Mouse (Mus musculus): ENCODE results near the gene Mccc2. TPM values are rescaled to one million over a fixed set of nuclear protein-coding genes. Genes with fewer than 3 reads are reported as not detected.

The Mccc2 gene
- 87.1 TPM for polyA plus RNA-seq (2014; fragmentation: Illumina TruSeq; extraction: RNeasy Lipid Tissue Mini Kit (QIAGEN cat#74804); ENCODE audit: low read depth, low replicate concordance)

DNA sequence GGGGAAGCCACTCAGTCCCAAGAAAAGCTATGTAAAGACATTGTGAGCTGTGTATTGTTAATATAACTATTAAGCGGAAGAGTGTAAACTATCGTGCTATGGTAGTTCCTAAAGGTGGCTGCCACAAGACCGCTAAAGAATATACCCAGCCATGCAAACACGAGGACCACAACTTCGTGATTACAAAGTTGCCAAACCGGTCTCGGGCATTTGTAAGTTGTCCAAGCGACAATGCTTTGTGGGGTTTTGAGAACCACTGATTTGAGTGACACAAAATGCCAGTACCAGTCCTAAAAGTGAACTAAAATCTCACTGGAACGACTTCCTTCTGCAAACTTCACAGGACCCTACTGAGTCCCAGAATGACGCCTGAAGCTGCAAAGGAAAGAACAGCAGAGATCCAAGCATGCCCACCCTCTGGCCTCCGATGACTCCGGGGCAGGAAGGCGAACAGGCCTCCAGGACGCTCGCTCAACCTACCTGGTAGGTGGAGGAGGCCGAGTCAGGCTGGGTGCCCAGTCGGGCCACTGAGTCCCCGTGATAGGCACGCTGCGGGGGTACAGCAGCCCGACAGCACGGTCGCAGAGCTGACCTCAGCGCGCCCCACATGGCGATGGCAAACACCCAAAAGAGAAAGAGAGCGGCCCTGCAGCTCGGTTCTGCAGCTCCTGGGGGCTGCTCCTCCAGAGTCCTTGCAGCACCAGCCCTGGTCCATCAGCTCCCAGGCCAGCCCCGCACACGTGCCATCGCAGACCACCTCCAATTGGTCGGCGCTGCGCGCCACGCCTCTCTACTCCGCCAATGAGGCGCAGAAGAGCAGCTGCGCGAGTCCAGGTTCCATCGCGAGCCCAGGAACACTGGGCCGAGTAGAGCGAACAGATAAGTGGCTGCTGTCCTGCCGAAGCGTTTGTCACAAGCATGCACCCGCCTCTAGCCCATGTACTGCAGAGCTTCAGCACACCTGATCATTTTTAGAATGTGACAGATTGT, at the start of gene Mccc2:
Mccc2 (minus strand) TSS at position 734 of the 990 bp plus-strand sequence.

DNA sequence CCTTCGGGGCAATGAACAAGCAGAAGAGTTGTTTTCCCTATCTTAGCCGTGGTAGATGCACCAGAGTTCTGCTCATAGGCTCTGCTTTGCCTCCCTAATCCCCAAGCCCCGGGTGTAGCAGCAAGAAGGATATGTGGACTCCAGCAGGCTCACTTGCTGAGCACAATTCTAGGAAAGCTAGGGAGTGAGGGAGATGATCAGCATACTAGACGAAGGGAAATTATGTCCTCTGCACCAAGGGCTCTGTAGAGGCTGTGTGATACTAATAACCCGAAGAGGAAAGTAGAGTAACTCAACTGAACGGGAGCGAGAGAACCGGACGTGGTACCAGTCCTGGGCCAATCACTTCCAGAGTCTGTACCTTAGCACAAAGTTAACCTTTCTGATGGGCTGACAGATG, 114.5 kb downstream of the Mccc2 start, which contains the start of gene Cartpt:
Cartpt (minus strand) TSS at position 127 of the 400 bp plus-strand sequence.

Other genes with a start within 250 kb of the Mccc2 start
- 7.4 TPM for gene Cartpt, start 114.5 kb downstream of the Mccc2 start, polyA plus RNA-seq (2014; fragmentation: Illumina TruSeq; extraction: RNeasy Lipid Tissue Mini Kit (QIAGEN cat#74804); ENCODE audit: low read depth, low replicate concordance)
- 50.9 TPM for gene Bdp1, start 88.4 kb upstream of the Mccc2 start, polyA plus RNA-seq (2014; fragmentation: Illumina TruSeq; extraction: RNeasy Lipid Tissue Mini Kit (QIAGEN cat#74804); ENCODE audit: low read depth, low replicate concordance)
- 120 TPM for gene Serf1, start 92.4 kb upstream of the Mccc2 start, polyA plus RNA-seq (2014; fragmentation: Illumina TruSeq; extraction: RNeasy Lipid Tissue Mini Kit (QIAGEN cat#74804); ENCODE audit: low read depth, low replicate concordance)
- 54.2 TPM for gene Smn1, start 109.2 kb upstream of the Mccc2 start, polyA plus RNA-seq (2014; fragmentation: Illumina TruSeq; extraction: RNeasy Lipid Tissue Mini Kit (QIAGEN cat#74804); ENCODE audit: low read depth, low replicate concordance)
- 5.2 TPM for gene Naip2, start 186.5 kb upstream of the Mccc2 start, polyA plus RNA-seq (2014; fragmentation: Illumina TruSeq; extraction: RNeasy Lipid Tissue Mini Kit (QIAGEN cat#74804); ENCODE audit: low read depth, low replicate concordance)
- gene Naip5, start 230.7 kb upstream of the Mccc2 start, polyA plus RNA-seq (2014; fragmentation: Illumina TruSeq; extraction: RNeasy Lipid Tissue Mini Kit (QIAGEN cat#74804); ENCODE audit: low read depth, low replicate concordance): 37.0 TPM